ENCODE assay signal across 8 mouse cellular contexts in the genomic region with DNA sequence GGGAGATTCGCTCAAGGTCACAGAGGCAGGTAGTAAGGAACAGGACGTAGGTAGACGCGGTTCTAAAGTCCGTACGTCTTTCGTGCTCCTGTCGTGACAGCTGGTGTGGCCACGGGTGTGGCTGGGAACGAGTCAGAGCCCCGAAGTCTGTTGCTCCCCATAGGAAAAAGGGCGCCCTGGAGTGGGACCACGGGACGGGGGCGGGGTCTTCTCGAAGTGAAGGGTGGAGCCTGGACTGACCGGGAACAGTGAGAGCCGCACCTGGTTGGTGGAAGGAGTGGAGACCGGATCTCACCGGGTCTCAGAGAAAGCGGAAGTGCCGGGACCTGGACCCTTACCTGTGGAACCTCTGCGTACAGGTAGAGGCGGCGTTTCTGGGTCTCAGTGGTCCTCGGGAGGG. TPM values are rescaled to one million over a fixed set of nuclear protein-coding genes. Genes with fewer than 3 reads are reported as not detected.
A peak's percentile ranks its signal among the peaks of the same experiment; 100 is the strongest.
DNase-seq lines count a peak whose midpoint lies in the region; ATAC-seq and TF ChIP-seq lines count a peak whose summit lies in the region.

No protein-coding gene starts in this region.

- peak overlapping the region; percentile 70 for H3K9ac ChIP-seq in intestine, postnatal 0 days (ENCODE audit: low read depth, low read length)

- peak overlapping the region; percentile 69 for H3K4me2 ChIP-seq in intestine, postnatal 0 days (replicated peaks; ENCODE audit: low read depth)

- peak; percentile 93 for ATAC-seq in intestine, postnatal 0 days

- intact Hi-C loops in left cerebral cortex, postnatal 4 days (cut with DNase I), result loop anchor here (5.0 to 10.0 kb wide), 3 partner anchors 103 to 291 kb away; no protein-coding TSS in a partner anchor

- H3K9me3 ChIP-seq in forebrain, embryonic 10.5 days, result no peaks in the 10 kb centered on the region
- H3K9me3 ChIP-seq in intestine, postnatal 0 days (ENCODE audit: control insufficient read depth), result no peaks in the 10 kb centered on the region

- peaks cover 28% of the 10 kb centered on the region for H3K27me3 ChIP-seq in forebrain, embryonic 10.5 days (ENCODE audit: poor library complexity, severe bottlenecking)
- H3K27me3 ChIP-seq in intestine, postnatal 0 days (replicated peaks; ENCODE audit: control insufficient read depth, insufficient read depth, low read length), result no peaks in the 10 kb centered on the region

- TF ChIP-seq CTCF in intestine, postnatal 0 days (IDR thresholded peaks at IDR 0.05; ENCODE audit: low read depth), result no peak

- no peaks in the 10 kb centered on the region for H3K36me3 ChIP-seq in forebrain, embryonic 10.5 days (replicated peaks)
- no peaks in the 10 kb centered on the region for H3K36me3 ChIP-seq in intestine, postnatal 0 days (ENCODE audit: control insufficient read depth, insufficient read depth)

- WGBS in forebrain, embryonic 10.5 days, result under 1% methylated on average over 26 of the region's 26 CpGs
- WGBS in intestine, postnatal 0 days, result 1% methylated on average over 26 of the region's 26 CpGs

- peak; percentile 48 for DNase-seq in CD4-positive, CD25-positive, alpha-beta regulatory T cell, adult 2 months (ENCODE audit: low read depth, low spot score)
- DNase-seq in Muller cell, postnatal 12 days (ENCODE audit: inconsistent ontology term), result peak; percentile 61
- peak; percentile 34 for DNase-seq in forebrain, embryonic 10.5 days (ENCODE audit: extremely low spot score, low spot score)
- peak; percentile 82 to 88 for DNase-seq in lung, adult 18-20 months
- DNase-seq in retina, postnatal 1 day, result peak; percentile 48
- no peak for DNase-seq in right cerebral cortex, adult 18-20 months
- DNase-seq in left cerebral cortex, postnatal 4 days, result no peak

- no peak overlapping the region for H3K27ac ChIP-seq in forebrain, embryonic 10.5 days
- H3K27ac ChIP-seq in intestine, postnatal 0 days (ENCODE audit: low read depth, low read length), result peak overlapping the region; percentile 93

- H3K4me1 ChIP-seq in forebrain, embryonic 10.5 days, result peaks cover 17% of the 10 kb centered on the region
- H3K4me1 ChIP-seq in intestine, postnatal 0 days (replicated peaks; ENCODE audit: control insufficient read depth, insufficient read depth, low read length), result 0 out of 2 replicates have a peak, but pooled peaks cover 2% of the 10 kb centered on the region

- H3K4me3 ChIP-seq in forebrain, embryonic 10.5 days, result peak overlapping the region; percentile 55
- peak overlapping the region; percentile 48 for H3K4me3 ChIP-seq in intestine, postnatal 0 days (ENCODE audit: low read depth, low read length)

RNA-seq across cellular contexts. Expression of a gene that starts 7.4 kb away (rescaled TPM):
- 0.74 and 1.0 TPM in 2 replicates for polyA plus RNA-seq in forebrain, embryonic 10.5 days (2016; fragmentation: Nextera tagmentation; extraction: Ambion mirVana)
- polyA plus RNA-seq in intestine, postnatal 0 days (2015; fragmentation: Nextera tagmentation; extraction: Ambion mirVana), result 16.5 and 19.4 TPM in 2 replicates
- under 1 TPM; 0.16 to 0.36 TPM for total RNA-seq in left cerebral cortex, postnatal 4 days (2021)

RNA-seq across cellular contexts. Expression of a gene that starts 15.1 kb away (rescaled TPM):
- polyA plus RNA-seq in forebrain, embryonic 10.5 days (2016; fragmentation: Nextera tagmentation; extraction: Ambion mirVana), result 5.8 and 5.9 TPM in 2 replicates
- polyA plus RNA-seq in intestine, postnatal 0 days (2015; fragmentation: Nextera tagmentation; extraction: Ambion mirVana), result 3.5 and 4.4 TPM in 2 replicates
- total RNA-seq in left cerebral cortex, postnatal 4 days (2021), result 10 to 100 TPM; 68.2 to 68.4 TPM

RNA-seq across cellular contexts. Expression of a gene that starts 24.3 kb away (rescaled TPM):
- 2.0 and 2.2 TPM in 2 replicates for polyA plus RNA-seq in forebrain, embryonic 10.5 days (2016; fragmentation: Nextera tagmentation; extraction: Ambion mirVana)
- 7.6 and 8.6 TPM in 2 replicates for polyA plus RNA-seq in intestine, postnatal 0 days (2015; fragmentation: Nextera tagmentation; extraction: Ambion mirVana)
- under 1 TPM; 0.20 to 0.26 TPM for total RNA-seq in left cerebral cortex, postnatal 4 days (2021)

Comparison
In these comparisons a context has a peak if more than half of its experiments do, and no peak if none do; other contexts are left out.
1. DNase-seq: peak in CD4-positive, CD25-positive, alpha-beta regulatory T cell, adult 2 months (single experiment), Muller cell, postnatal 12 days (single experiment), forebrain, embryonic 10.5 days (single experiment), lung, adult 18-20 months (2 of 2) and retina, postnatal 1 day (single experiment); none in right cerebral cortex, adult 18-20 months (single experiment) and left cerebral cortex, postnatal 4 days (single experiment).